Mouse (Mus musculus) right cerebral cortex, postnatal 14 days (tissue): ENCODE measurements around the gene Polh.

Experiments
- DNase-seq: peaks from one replicate; pipeline ENCODE4 v3.0.0; 2022

The Polh gene

DNA sequence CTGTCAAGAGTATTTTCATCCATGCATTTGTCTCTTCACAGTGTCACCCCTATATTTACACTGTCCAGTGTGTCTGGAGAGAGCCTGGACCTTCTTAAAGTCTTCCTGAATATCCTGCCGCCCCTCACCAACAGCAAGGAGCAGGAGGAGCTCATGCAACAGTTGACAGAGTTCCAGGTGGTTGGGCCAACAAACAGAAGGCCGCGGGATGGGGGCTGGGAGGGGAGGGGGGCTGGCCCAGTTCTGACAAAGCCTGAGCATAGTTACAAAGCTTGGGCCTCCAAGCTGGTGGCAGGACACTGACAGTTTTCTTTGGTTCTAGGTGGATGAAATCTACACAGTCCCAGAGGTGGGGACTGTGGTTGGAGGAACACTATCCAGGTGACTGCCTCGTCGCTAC is 36.2 kb downstream of the Polh start:
- DNase-seq = no peak

DNA sequence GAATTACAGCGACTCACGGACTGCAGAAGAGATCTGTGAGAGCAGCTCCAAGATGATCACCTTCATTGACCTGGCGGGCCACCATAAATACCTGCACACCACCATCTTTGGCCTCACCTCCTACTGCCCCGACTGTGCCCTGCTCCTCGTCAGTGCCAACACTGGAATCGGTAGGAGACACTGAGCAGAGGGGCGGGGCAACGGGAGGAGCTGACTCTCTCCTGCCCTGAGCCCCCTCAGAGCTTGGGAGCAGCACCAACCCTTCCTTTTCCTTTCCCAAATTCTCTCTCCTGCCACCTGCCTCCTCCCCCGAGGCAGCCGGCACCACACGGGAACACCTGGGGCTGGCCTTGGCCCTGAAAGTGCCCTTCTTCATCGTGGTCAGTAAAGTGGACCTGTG is 37.0 kb downstream of the Polh start:
- no peak for DNase-seq

DNA sequence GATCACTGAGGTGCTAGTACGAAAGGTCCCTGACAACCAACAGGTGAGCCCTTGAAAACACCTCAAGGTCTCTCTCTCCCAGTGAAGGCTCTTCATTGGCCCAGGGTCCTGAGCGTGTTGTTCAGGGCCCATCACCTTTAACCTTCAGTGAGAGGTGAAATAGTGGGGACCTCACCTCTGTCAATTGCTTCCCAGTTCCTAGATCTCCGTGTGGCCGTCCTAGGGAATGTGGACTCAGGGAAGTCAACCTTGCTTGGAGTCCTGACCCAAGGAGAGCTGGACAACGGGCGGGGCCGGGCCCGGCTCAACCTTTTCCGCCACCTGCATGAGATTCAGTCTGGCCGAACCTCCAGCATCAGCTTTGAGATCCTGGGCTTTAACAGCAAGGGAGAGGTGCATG is 37.7 kb downstream of the Polh start:
- no peak for DNase-seq

DNA sequence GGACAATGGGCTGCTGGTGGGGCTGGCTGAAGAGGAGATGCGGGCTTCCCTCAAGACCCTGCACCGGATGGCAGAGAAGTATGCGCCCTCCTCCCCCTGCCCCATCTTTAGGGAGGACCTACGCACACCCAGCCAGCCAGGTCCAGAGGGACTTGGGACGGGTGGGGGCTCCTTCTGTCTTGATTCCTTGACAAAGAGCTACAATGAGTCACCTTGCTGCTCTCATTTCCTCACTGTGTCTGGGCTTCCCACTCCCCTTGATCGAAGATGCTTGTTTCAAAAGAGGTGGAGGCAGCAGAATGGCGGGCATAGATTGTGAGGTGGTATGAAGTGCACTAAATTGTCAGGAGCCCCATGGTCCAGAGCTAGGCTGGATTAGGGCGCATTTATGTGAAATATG is 38.1 kb downstream of the Polh start:
- no peak for DNase-seq

DNA sequence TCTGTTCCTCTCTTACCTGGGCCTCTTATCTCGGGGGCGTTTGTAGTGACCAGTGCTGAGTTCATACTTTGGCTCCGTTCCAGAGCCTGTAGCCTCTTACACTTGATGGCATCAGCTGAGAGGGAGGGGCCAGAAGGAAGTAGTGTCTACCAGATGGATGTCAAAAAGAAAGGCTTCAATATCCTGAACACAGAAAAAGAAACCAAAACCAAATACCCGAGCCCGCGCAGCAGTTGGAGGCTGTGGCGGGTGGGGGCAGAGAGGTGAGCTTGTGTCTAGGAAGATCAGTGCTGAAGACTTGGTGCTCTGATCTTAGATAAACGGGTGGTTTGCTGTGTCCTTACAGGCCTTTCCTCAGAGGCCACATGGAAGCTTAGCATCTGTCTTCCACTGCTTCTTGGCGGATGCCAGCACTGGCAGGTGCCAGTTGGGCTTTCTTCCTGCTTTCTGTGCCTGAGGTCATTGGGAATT is 39.5 kb downstream of the Polh start:
- no peak for DNase-seq

DNA sequence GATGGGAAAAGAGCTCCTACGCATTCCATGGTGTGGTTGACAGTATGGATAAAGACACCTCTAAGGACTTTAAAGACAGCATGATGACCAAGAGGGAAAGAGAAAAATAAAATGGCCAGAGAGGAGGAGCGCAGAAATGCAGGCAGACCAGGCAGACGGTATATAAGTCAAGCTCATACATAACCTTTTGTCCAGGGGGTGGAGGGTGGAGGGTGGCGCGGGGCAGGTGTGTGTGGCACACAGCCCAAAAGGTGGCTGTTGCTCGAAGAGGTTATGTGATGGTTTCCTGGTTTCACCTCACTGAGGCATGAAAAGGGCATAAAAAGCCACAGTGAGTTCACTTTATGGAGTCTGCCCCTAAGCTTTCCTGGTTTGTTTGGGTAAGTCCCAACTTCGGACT is 39.9 kb downstream of the Polh start:
- DNase-seq = no peak

DNA sequence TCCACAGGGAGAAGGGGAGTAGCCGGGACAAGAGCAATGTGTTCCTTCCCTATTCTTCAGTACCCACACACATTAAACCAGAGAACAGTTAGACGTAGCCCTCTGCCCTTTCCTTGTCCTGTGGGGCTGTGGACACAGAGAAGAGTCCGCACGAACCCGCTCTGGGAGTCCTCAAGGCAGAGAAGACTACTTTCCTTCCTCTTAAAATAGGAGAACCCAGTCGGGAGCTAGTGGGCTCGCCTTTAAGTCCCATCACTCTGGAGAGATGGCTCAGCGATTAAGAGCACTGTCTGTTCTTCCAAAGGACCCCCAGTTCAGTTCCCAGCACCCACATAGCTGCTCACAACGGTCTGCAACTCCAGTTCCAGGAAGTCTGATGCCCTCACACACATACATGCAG is 40.7 kb downstream of the Polh start:
- DNase-seq = no peak

DNA sequence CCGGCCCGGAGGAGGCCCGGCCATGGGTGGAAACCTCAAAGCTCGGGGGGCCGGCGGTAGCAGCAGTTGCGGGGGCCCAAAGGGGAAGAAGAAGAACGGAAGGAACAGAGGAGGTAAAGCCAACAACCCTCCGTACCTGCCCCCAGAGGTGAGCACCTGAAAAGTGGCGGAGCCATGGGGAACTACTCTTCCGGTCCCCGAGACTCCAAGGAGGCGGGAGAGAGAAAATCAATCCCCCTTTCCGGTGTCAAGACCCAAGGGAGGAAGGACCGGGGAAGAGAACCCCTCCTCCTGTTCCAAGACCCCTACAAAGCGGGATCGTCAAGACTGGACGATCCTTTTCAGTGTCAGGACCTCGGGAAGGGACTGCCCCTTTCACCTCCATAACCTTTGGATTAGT is 41.3 kb downstream of the Polh start:
- DNase-seq = no peak

DNA sequence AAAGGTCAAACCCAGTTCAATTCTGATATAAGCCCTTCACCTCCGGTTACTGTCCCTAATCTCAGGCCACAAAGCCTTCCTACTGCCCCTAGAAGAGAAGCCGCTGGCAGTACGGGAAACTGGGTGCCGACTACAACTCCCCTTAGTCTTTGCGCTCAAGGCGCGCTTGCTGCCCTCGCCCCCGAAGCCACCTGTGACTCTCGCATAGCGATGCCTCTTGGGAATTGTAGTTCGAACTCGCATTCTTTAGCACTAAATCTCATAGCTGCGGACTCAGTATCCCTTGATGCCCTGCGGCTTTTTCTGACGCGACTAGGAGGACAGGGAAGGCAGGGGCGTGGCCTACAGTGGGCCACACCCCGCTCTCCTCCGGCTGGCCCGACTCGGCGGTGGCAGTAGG is 41.8 kb downstream of the Polh start, which contains the start of gene Gtpbp2:
Gene Gtpbp2, plus strand, starts transcription at position 347 of the 400 bp plus-strand sequence.
- DNase-seq = peak; percentile 90

DNA sequence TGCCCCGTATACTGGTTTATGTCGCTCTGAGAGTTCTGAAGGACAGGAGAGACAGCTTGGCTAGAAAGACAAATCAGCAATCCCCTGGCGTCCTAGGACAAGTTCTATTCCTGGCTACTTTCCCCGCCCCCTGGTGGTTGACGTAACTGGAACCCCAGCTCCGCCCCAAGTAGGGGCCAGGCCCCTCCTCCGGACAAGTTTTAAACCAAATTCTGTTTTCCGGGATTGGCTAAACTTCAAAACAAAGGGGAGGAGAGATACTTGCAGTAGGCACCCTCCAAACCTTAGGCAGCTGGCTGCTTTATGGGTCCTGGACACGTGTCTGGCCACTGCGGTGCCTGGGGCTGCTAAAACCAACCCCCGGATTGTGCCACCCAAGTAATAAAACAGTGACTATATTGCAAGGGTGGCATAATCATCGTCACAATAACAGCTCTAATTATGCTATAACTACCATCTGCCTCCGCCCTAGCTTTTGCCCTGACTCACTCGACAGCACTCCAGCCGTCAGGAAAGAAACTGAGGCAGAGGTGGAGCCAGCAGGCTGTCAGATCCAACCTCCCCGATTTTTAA is 42.3 kb downstream of the Polh start:
- DNase-seq = peak; percentile 84

DNA sequence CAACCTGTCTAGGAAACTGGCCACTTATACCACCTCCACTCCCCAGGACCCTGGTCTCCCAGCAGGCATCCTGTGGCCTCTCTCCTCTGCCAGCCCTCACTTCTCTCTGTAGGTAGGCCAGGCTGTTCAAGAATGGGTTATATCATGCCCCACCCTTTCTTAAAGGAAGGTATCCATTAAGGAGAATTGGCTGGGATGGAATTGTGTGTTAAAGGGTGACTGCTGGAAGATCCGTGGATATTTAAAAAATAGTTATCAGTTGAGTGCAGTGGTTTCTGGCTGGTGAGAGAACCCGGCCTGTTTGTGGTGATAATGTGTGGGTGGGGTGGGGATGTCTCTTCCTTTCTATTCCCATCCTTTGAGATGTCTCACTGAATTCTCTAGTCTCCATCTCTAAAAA is 43.2 kb downstream of the Polh start:
- DNase-seq = no peak

DNA sequence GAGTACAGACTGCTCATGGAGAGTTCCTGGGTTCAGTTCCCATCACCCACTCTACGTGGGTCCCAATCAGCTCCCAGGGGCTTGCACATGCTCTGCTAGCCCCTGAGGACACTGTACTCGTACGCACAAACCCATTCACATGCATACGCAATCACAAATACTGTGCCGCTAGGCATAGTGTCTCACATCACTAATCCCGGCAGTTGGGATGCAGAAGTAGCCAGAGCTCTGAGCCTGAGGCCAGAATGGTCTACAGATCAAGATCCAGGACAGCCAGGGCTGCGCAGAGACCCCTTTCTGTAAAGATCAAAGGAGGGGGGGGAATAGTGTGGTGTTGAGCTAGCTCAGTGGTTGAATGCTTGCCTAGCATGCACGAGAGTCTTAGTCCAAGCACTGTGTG is 45.3 kb downstream of the Polh start:
- no peak for DNase-seq

DNA sequence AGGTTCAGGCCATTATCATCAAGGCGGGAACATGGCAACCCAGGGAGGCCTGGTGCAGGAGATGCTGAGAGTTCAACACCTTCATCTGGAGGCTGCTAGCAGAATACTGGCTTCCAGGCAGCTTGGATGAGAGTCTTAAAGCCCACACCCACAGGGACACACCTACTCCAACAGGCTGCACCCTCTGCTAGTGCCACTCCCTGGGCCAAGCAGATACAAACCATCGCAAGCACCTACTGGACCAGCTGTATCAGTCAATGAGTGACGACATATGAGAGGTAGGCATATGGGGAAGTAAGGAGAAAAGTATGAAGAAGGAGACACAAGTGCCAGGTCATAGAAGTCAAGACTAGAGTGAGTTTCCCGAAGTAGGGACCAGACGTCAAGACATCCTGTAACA is 45.8 kb downstream of the Polh start:
- no peak for DNase-seq

DNA sequence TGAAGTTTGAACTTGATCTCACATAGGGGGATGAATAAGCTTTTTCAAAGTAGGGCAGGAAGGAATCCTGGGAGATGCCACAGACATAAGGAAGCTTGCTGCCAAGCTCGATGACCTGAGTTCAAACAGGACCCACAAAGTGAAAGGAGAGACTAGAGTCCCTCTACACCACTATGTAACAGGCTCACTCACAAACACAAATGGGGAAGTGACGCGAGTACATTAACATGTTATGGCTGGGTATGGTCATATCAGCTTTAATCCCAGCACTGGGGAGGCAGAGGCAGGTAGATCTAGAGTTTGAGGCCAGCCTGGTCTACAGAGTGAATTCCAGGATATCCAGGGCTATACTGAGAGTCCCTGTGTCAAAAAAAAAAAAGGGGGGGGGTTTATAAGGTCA is 48.1 kb downstream of the Polh start:
- no peak for DNase-seq

DNA sequence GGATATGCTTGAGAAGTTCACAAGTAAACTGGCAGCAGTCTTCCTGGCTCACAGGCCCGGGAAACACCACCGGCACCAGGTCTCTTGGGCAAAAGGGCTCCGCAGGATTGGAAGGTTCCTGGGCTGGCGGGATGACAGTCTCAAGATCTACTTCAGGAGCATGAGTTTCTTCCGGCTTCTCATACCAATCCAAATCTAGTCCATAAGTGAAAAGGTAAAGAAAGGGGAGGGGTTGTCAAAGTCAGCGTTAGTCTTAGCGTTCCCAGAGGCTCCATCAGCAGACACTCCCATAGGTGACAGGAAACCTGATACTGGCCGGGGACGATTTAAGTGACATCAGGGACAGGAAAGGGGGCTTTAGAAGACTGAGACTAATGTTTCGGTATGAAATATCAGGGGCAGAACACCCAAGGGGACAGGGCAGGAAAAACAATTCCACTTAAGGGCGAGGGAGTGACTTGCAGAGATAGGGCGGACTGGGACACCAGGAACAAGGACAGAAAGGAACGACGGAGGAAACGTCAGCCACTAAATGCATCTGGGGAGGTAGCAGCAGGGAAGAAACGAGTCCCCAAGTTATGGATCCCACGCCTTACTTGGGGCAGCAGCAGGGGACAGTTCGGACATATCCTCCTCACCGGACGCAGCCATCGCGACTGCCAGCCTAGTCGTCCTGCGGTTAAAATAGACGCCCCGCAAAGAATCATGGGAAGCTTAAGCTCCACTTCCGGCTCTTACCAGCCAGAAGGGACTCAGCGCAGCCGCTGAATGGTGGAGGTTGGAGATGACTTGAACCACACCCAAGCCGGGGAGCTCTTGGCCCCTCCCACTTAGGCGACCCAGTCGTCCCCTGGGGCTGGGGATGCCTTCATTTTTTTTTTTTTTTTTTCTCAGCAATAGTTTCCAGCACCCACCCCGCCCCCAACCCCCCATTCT is 49.3 kb downstream of the Polh start, which contains the start of gene Mad2l1bp:
Gene Mad2l1bp, minus strand, starts transcription at position 707 of the 936 bp plus-strand sequence.
- DNase-seq = peak; percentile 80

DNA sequence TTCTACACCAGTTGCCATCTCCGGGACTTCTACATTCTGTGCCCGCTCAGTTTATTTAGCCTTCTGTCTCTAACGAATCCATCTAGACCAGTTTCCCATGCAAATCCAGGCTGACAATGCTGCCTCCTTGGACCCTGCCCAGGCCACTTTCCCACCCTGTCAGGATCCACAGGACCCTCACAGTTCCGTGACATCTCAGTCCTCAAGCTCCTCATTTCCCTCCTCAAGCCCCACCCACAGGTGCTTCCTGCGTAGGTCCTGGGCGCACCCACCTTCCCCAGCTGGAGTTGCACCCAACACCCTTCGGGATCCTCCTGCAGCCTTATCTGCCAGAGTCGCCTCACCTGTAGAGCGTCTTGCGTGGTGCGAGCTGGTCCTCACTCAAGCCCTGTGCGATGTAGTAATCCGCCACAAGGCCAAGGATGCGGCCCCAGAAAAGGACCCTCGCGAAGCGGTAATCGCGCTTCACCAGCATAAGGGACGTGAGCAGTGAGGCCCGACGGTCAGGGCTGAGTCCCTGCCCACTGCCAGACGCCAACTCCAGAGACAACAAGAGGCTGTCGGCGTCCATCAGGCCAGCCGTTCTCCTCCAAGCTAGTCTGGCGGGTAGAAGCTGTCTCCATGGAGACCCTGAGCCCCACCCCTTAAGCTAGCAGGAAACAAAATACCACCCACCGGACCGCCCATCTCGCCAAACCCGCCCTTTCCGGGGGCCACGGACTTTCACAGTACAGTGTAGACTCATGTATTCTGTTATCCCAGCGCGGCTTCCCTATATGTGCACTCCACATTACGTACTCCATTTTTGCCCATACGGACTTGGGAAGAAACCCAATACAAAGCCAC is 58.6 kb downstream of the Polh start, which contains the start of gene Rsph9:
Gene Rsph9, minus strand, starts transcription at position 639 of the 846 bp plus-strand sequence.
- DNase-seq = peak; percentile 78

DNA sequence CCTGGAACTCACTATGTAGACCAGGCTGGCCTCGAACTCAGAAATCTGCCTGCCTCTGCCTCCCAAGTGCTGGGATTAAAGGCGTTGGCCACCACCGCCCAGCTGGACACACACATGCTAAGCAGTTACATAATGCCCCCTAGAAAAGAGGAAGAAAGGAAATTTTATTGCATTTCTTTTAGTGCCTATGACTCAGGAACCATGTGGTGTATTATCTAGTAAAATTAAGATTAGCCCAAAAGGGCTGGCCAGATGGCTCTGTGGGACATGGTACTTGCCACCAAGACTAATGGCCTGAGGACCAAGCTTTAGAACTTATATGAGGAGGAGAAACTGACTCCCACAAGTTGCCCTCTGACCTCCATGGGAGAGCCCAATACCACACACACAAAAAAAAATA is 62.6 kb downstream of the Polh start:
- no peak for DNase-seq

DNA sequence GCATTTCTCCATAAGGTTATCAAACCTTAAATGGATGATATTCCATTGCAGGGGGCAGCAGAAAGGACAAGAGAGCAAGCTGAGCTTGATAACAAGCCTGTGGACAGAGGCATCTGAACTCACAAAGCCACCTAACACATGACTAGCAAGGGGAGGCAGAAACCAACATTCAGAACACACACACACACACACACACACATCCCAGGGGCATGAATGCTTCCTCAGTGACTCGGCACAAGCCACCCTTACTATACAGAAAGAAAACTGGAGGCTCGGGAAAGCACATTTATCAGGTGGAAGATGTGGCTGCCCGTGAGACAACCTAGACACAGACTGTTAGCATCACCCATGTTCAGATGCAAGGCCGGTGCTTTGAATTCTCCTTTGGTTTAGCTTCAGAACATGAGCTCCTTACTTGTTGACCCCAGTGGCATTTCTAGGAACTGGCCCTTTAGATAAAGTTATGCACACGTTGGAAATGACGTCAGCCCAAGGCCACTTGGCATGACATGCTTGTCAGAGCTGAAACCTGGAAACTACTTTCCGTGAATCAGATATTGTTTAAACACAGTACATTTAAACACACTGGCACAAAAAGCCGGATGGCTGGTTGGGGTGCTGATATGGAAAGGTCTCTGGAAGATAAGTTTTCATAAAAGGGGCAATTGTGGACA is 63.7 kb downstream of the Polh start:
- DNase-seq = no peak

DNA sequence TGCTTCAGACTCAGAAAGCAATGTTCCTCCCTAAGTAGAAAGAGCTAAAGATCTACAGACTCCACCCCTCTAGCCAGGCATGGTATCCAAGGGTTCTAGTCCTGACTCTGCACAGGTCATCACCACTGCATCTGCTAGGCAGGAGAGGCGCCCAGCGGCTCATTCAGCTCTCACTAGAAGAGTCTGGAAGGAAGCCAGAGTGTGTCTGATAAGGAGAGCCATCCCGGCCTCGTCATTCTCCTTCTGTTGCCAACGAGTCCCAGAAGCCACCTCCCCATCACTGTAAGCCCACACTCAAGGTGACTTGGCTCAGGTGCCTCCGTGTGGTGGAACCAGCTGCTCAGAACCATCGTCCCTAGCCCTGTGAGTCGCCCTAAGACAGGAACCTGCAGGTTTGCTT is 69.6 kb downstream of the Polh start:
- DNase-seq = no peak

DNA sequence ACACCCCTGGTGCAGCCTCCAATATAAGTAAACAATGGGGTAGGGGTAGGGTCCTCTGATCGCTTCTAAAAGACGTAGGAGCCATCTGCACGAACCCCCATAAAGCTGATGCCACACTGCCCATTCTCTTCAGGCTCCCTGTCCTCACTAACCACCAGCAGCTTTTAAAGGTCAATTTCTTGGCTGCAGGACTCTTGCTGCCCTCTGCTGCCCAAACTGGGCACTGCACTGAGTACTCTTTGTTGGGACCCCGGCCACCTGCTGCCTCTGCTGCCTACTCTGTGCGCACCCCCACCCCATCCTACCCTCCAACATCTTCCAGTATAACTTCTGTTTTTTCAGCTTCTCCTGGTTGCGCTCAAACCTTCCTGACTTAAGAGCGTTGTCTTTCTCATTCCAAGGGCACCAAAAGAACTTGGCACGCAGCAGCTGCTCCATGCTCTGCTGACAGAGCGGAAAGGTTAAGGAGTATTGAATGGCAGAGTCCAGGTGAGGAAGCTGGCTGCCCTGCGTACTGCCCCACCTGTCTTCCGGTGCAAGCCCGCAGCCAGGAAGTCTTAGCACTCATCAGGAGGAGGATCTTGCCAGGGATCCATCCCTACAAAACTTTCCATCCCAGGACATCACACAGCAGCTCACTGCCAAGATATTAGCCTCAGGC is 70.3 kb downstream of the Polh start:
- DNase-seq = peak; percentile 76

DNA sequence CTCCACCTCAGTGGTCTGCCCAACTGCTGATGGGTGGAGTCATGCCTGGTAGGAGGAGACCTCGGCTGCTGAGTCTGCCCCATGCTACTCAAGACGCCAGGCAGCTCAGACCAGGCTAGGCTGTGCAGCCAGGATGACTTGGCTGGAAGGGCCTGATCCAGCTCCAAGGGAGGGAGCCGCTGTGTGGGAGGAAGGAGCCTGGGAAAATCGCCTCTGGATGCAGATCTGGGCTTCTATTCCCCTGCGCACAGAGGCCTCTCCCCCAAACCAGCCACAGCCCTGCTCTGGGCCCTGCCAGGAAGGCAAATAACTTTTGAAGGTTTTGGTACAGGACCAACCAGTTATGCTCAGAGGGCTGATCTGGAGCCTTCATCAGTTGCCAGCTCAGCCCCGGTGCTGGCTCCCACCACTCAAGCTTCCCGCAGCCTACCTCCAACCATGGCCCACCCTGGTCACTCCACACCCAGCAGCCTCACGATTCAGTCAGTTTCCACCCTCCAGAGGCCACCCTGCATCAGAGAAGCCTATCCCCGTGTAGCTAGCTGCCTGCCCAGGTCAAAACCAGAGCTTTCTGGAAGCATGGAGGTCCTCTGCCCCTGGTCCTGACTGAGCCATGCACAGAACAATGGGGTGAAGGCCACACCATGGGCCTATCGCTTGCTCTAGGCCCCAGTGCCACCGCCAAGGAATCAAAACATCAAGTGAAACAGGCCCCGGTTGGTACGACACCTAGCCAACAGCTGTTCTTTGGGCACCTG is 72.5 kb downstream of the Polh start:
- no peak for DNase-seq
